Mouse (Mus musculus) G1E (cell line): ENCODE measurements around the gene Zbtb40.

Source experiments
- CTCF ChIP-seq: IDR thresholded peaks from 2 replicates; pipeline ENCODE4 v1.5.1; 2012; ENCODE audit warnings: low read depth, low read length, inconsistent platforms, mixed read lengths
- GATA1 ChIP-seq: IDR thresholded peaks from 2 replicates; pipeline ENCODE4 v1.6.1; 2012; ENCODE audit warnings: borderline replicate concordance, low read length, inconsistent platforms, mixed read lengths
- POLR2AphosphoS5 ChIP-seq: IDR thresholded peaks from 2 replicates; pipeline ENCODE4 v1.6.1; 2012; ENCODE audit warnings: low read depth, low read length, inconsistent platforms; ENCODE audit not compliant: insufficient replicate concordance
- TAL1 ChIP-seq: conservative IDR thresholded peaks from 2 replicates; pipeline ENCODE4 v1.6.1; 2012; ENCODE audit warnings: low read depth, low read length, inconsistent platforms, mixed read lengths

- TF ChIP-seq GATA1, result no peak
- TF ChIP-seq CTCF, result no peak
- no peak for TF ChIP-seq TAL1
- no peak for TF ChIP-seq POLR2AphosphoS5
Observed at GRCm38 (mm10) chr4:137001825-137002224, 46.8 kb downstream of the Zbtb40 start.
